Mouse (Mus musculus) duodenum, adult 2 months (tissue): Measurements from ENCODE around the gene Gm20736. TPM values are rescaled to one million over a fixed set of nuclear protein-coding genes. Genes with fewer than 3 reads are reported as not detected.

Experiments
- polyA plus RNA-seq: library from polyadenylated mRNA; depleted of rRNA; stranded (reverse); fragments of >200 nt; gene quantifications from 2 replicates; pipeline ENCODE4 v1.2.3, GENCODE M21; 2012; ENCODE audit warnings: low replicate concordance; rRNA removed

Gm20736 gene
- polyA plus RNA-seq: not detected in 2 replicates

DNA sequence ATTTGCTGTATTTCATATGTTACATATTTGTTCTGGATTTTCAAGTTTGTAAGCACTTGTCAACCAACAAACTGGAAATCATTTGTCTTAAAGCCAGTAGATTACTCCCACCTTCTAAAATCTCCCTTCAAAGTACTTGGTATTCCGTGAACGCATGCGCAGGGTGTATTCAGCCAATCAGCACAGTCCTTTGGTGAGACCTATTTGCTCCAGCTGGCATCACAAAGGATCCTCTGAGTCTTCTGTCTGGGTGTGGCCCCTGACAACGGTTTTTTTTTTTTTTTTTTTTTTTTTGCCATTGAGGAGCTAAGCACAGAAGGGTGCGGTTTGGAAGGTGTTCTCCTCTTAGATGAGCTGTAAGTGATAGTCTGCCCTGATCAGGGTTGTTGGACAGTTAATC, at the start of gene Gm20736:
Gene Gm20736, plus strand, starts transcription at position 301 of the 400 bp plus-strand sequence.

Other genes with a start within 250 kb of the Gm20736 start
- gene Gm20924, start 170.2 kb upstream of the Gm20736 start, polyA plus RNA-seq: not detected in 2 replicates